Mouse (Mus musculus) olfactory bulb, adult 2 months (tissue): ENCODE measurements around the gene Med13l.

Source experiments
- CTCF ChIP-seq: fragments of 200-500 bp; IDR thresholded peaks from 2 replicates; pipeline ENCODE4 v1.5.1; 2012; ENCODE audit warnings: low read depth, mild to moderate bottlenecking, low read length, moderate library complexity; ENCODE audit not compliant: insufficient read depth
- POLR2A ChIP-seq: fragments of 200-500 bp; IDR thresholded peaks from 2 replicates; pipeline ENCODE4 v1.6.1; 2012; ENCODE audit warnings: mild to moderate bottlenecking, low read depth, low read length, moderate library complexity; ENCODE audit not compliant: insufficient read depth

DNA sequence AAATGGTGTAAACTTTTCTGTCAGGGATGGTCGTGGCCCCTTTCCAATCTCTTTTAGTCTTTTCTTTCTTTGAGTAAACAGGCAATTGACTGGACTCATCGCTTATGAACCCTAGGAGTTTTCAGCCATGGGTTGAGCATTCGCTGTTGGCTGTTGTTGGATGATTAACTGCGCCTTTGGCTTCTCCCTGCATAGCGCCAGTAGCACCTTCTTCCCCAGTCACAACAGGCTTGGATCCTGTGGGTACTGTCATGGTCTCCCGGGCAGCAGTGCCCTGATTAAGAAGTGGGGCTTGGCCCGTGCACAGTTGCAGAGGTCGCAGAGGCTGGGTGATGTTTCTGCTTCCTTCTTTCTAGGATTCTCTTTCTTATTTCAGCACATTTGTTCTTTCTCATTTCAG, 124.7 kb downstream of the Med13l start:
- TF ChIP-seq CTCF (no peak), POLR2A (no peak)
